Mouse (Mus musculus) heart, postnatal 0 days (tissue): ENCODE results near the gene Tenm2.

Experiments
- CTCF ChIP-seq: IDR thresholded peaks from 2 replicates; pipeline ENCODE4 v1.5.1; 2016; ENCODE audit warnings: antibody characterized with exemption, control low read depth, low read depth
- EP300 ChIP-seq: IDR thresholded peaks from 2 replicates; pipeline ENCODE4 v1.6.1; 2016; ENCODE audit warnings: antibody characterized with exemption, low read depth

DNA sequence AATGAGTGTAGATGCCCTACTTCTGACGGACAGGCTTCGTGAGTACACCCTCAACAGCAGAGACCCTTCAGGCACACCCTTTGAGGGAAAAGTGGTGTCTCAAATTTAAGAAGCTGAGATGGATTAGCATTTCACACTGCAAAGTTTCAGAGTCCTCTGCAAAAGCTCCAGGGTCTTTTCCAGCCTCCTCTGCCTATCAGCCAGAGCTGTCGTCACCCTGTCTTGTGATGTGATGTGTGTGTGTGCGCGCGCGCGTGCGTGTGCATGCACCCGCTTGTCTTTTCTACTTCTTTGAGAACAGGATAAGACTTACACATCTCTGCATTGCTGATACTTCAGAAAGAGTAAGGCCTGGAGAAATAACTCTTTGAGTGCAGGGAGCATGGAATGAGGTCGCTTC is 1179.2 kb downstream of the Tenm2 start:
- TF ChIP-seq CTCF (no peak), EP300 (no peak)
